Mouse (Mus musculus) kidney, embryonic 15.5 days (tissue): ENCODE results near the gene Pus10. TPM values are rescaled to one million over a fixed set of nuclear protein-coding genes. Genes with fewer than 3 reads are reported as not detected.

Source experiments
- ATAC-seq: fragments of 200-750 bp; cut with Nextera tagmentation; replicated peaks from 2 replicates; pipeline ENCODE4 v1.8.0; 2017; ENCODE audit warnings: moderate TSS enrichment; ENCODE audit not compliant: low FRiP score
- H3K27ac ChIP-seq: fragments of 300-500 bp; sonication (generic); 2 replicates; pipeline ENCODE4 v1.5.1; 2015; ENCODE audit warnings: mild to moderate bottlenecking, inconsistent platforms
- H3K27me3 ChIP-seq: fragments of 300-500 bp; sonication (generic); 2 replicates; pipeline ENCODE4 v1.6.1; 2015; ENCODE audit warnings: inconsistent platforms
- H3K36me3 ChIP-seq: fragments of 300-500 bp; sonication (generic); 2 replicates; pipeline ENCODE4 v1.6.1; 2015; ENCODE audit warnings: inconsistent platforms
- H3K4me1 ChIP-seq: fragments of 300-500 bp; sonication (generic); 2 replicates; pipeline ENCODE4 v1.6.1; 2015; ENCODE audit warnings: inconsistent platforms
- H3K4me2 ChIP-seq: fragments of 300-500 bp; sonication (generic); 2 replicates; pipeline ENCODE4 v1.6.1; 2015; ENCODE audit warnings: moderate library complexity, mild to moderate bottlenecking, inconsistent platforms
- H3K4me3 ChIP-seq: fragments of 300-500 bp; sonication (generic); replicated peaks from 2 replicates; pipeline ENCODE4 v1.5.1; 2015; ENCODE audit warnings: mild to moderate bottlenecking, inconsistent platforms
- H3K9ac ChIP-seq: fragments of 300-500 bp; sonication (generic); 2 replicates; pipeline ENCODE4 v1.6.1; 2015; ENCODE audit warnings: mild to moderate bottlenecking, inconsistent platforms
- H3K9me3 ChIP-seq: fragments of 300-500 bp; sonication (generic); replicated peaks from 2 replicates; pipeline ENCODE4 v1.6.1; 2016; ENCODE audit warnings: inconsistent platforms
- WGBS: fragments of 180-500 bp; shearing (Covaris S2); methylation state at CpG from one replicate; pipeline ENCODE4 v1.1.7; 2015; ENCODE audit warnings: mixed read lengths; 5-methylcytosine and 5-hydroxymethylcytosine counted together
- polyA plus RNA-seq: library from polyadenylated mRNA; unstranded; fragments of >200 nt; fragmentation: Nextera tagmentation; extraction: Ambion mirVana; gene quantifications from 2 replicates; pipeline ENCODE4 v1.2.1, GENCODE M21; 2015

Gene Pus10
- polyA plus RNA-seq, 1 experiment from 2014 or later = 20.4 TPM

- Histone ChIP-seq H3K4me3 (peak overlapping the region; percentile 89), H3K9me3 (no peaks in the 10 kb centered on the region), H3K4me2 (peak overlapping the region; percentile 91), H3K4me1 (peaks cover 8% of the 10 kb centered on the region; the same call in 1 of the 2 replicates), H3K27me3 (no peaks in the 10 kb centered on the region), H3K9ac (peak overlapping the region; percentile 70), H3K27ac (peak overlapping the region; percentile 96), H3K36me3 (no peaks in the 10 kb centered on the region)
- ATAC-seq = no peak
- under 1% methylated on average over 25 of the region's 25 CpGs for WGBS
These were observed 104.4 kb downstream of the Pus10 start for GRCm38 (mm10) chr11:23769686-23770509.

- H3K4me1 ChIP-seq = peaks cover 8% of the 10 kb centered on the region; the same call in 1 of the 2 replicates
- WGBS = under 1% methylated on average over 24 of the region's 24 CpGs
- peak overlapping the region; percentile 70 for H3K9ac ChIP-seq
- H3K27ac ChIP-seq = peak overlapping the region; percentile 96
- H3K4me3 ChIP-seq = peak overlapping the region; percentile 89
- no peaks in the 10 kb centered on the region for H3K36me3 ChIP-seq
- no peak for ATAC-seq
- no peaks in the 10 kb centered on the region for H3K9me3 ChIP-seq
- H3K27me3 ChIP-seq = no peaks in the 10 kb centered on the region
- peak overlapping the region; percentile 91 for H3K4me2 ChIP-seq
These were observed 105.0 kb downstream of the Pus10 start for GRCm38 (mm10) chr11:23770510-23770759.

- H3K4me3 ChIP-seq = peak within 1 kb of the TSS; percentile 89
- H3K36me3 ChIP-seq = no peaks in the 10 kb centered on the region
- peak within 1 kb of the TSS; percentile 70 for H3K9ac ChIP-seq
- H3K27ac ChIP-seq = peak within 1 kb of the TSS; percentile 96
- no peaks in the 10 kb centered on the region for H3K27me3 ChIP-seq
- WGBS = under 1% methylated on average over 80 of the region's 88 CpGs
- H3K4me1 ChIP-seq = peaks cover 8% of the 10 kb centered on the region; the same call in 1 of the 2 replicates
- ATAC-seq = peak; percentile 96
- H3K9me3 ChIP-seq = no peaks in the 10 kb centered on the region
- peak within 1 kb of the TSS; percentile 91 for H3K4me2 ChIP-seq
These were observed 105.5 kb downstream of the Pus10 start, which contains the start of gene Rel for GRCm38 (mm10) chr11:23770760-23771506. Gene Rel, minus strand, starts transcription at chr11:23770970.

DNA sequence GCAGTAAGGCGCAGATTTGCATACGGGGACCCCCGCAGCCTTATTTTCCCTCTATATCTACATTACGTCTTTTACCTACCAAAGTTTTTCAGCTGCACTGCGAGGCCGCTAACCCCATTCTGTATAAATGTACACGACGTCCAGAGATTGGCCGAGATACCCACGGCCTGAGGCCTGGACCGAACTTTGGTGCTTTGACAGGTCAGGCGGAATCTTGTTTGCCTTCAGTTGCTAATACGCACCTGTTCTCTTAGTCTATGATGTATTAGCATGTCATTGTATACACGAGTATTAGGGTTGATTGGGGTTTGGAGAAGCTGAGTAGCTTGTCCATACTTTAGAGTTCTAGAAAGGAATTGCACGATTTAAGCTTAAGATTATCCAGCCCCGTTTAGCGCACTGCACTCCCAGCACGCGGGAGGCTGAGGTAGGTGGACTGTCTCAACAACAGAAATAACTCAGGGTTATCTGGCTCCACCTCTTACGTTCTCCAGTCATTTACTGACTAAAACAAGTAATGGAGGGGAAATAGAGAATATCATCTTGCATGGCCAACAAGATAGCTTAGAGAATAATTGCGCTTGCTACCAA, 106.1 kb downstream of the Pus10 start:
- peaks cover 8% of the 10 kb centered on the region; the same call in 1 of the 2 replicates for H3K4me1 ChIP-seq
- peak overlapping the region; percentile 96 for H3K27ac ChIP-seq
- ATAC-seq = peak; percentile 23
- H3K27me3 ChIP-seq = no peaks in the 10 kb centered on the region
- H3K36me3 ChIP-seq = no peaks in the 10 kb centered on the region
- peak overlapping the region; percentile 70 for H3K9ac ChIP-seq
- WGBS = 6% methylated on average over 21 of the region's 21 CpGs
- H3K4me2 ChIP-seq = peak overlapping the region; percentile 91
- peak overlapping the region; percentile 89 for H3K4me3 ChIP-seq
- H3K9me3 ChIP-seq = no peaks in the 10 kb centered on the region

DNA sequence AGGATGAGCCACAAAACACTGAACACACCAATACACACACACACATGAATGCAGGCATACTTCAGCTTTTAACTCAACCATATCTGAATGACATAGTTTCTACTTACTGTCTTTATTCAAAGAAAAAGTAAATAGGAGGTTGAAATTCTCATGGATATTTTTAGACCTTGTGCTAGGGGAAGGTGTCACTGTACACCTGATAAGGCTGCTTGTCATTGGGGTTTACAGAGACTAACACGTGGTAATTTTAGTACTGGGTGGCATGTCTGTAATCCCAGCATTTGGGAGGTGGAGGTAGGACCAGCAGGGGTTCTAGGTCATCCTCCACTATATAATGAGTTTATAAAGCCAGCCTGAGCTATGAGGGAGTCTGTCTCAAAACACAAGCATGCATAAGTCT, 107.0 kb downstream of the Pus10 start:
- Histone ChIP-seq H3K9ac (no peak overlapping the region), H3K27me3 (no peaks in the 10 kb centered on the region), H3K36me3 (no peaks in the 10 kb centered on the region), H3K4me1 (peaks cover 8% of the 10 kb centered on the region; the same call in 1 of the 2 replicates), H3K27ac (no peak overlapping the region), H3K9me3 (no peaks in the 10 kb centered on the region), H3K4me3 (no peak overlapping the region), H3K4me2 (no peak overlapping the region)
- ATAC-seq = no peak
- 42% methylated on average over 1 of the region's 1 CpGs for WGBS

DNA sequence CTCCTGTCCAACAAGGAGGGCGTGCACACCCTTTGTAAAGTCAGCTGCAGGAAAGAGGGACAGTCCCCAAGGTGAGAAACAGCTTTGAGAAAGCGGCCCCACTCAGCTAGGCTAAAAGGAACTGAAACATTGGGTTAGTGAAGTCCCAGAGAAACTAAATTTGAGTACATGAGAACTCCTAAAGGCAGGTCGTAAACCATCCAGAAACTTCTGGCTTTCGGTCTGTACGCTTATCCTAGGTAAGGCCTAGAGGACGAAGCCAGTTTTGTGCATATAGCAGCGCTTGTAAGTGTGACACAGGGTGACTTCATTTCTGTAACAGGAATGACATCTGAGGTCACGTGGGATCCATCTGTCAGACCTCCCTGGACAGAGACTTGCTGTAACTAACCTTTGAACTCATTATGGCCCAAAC, 113.3 kb downstream of the Pus10 start:
- no peak overlapping the region for H3K4me2 ChIP-seq
- no peaks in the 10 kb centered on the region for H3K4me1 ChIP-seq
- H3K9me3 ChIP-seq = no peaks in the 10 kb centered on the region
- no peak overlapping the region for H3K4me3 ChIP-seq
- H3K27ac ChIP-seq = no peak overlapping the region
- H3K36me3 ChIP-seq = no peaks in the 10 kb centered on the region
- 83% methylated on average over 8 of the region's 8 CpGs for WGBS
- no peaks in the 10 kb centered on the region for H3K27me3 ChIP-seq
- ATAC-seq = no peak
- no peak overlapping the region for H3K9ac ChIP-seq

DNA sequence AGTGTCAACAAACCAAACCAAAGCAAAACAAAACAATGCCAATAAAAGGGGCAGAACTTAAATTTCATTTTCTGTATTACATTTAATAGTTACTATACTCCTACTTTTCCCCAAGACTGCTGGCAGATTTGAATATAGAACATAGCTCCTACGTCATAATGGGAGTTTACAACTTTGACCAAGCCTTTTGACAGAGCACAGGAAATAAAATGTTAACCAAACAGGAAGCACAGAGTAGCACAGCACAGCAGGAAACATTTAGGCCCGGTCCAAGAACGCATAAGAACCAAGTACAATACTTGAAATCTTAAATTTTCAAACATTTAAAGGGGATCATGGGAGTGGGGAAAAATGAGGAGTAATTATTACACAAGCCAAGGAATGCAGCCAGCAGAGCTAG, 116.6 kb downstream of the Pus10 start:
- Histone ChIP-seq H3K27ac (no peak overlapping the region), H3K4me2 (no peak overlapping the region), H3K4me3 (no peak overlapping the region), H3K9ac (no peak overlapping the region), H3K36me3 (no peaks in the 10 kb centered on the region), H3K9me3 (no peaks in the 10 kb centered on the region), H3K4me1 (no peaks in the 10 kb centered on the region), H3K27me3 (no peaks in the 10 kb centered on the region)
- WGBS = 63% methylated on average over 3 of the region's 3 CpGs
- ATAC-seq = no peak

Other genes starting within 250 kb of the Pus10 start
- 75.5 and 86.8 TPM in 2 replicates for gene Ahsa2, start 167.6 kb upstream of the Pus10 start, polyA plus RNA-seq
- gene 1700093K21Rik, start 144.5 kb upstream of the Pus10 start, polyA plus RNA-seq = not detected in 2 replicates
- 23.2 and 24.9 TPM in 2 replicates for gene 0610010F05Rik, start 32.0 kb upstream of the Pus10 start, polyA plus RNA-seq
- gene Pex13, start 285 bp downstream of the Pus10 start, polyA plus RNA-seq = 33.9 and 35.8 TPM in 2 replicates
- gene Rel, start 105.3 kb downstream of the Pus10 start, polyA plus RNA-seq = 0.60 and 0.81 TPM in 2 replicates
- gene Papolg, start 229.6 kb downstream of the Pus10 start, polyA plus RNA-seq = 14.3 and 14.4 TPM in 2 replicates